Mouse (Mus musculus) hindbrain, embryonic 11.5 days (tissue): ENCODE measurements at regions not wholly inside any gene's neighbourhood (a gene's known extent, or its start where the extent isn't known, plus 50 kb on each side); places are given as distances from the start of the nearest gene placed in this dataset.

Experiments
- ATAC-seq: fragments of 200-750 bp; cut with Nextera tagmentation; 2 replicates; pipeline ENCODE4 v1.8.0; 2017; ENCODE audit warnings: mild to moderate bottlenecking, moderate TSS enrichment, moderate library complexity; ENCODE audit not compliant: low FRiP score
- DNase-seq: peaks from one replicate; pipeline ENCODE4 v3.0.0-alpha.2; 2015; ENCODE audit warnings: low spot score
- H3K27ac ChIP-seq: fragments of 300-500 bp; sonication (generic); 2 replicates; pipeline ENCODE4 v1.5.1; 2014; ENCODE audit warnings: mild to moderate bottlenecking, low read depth, low read length
- H3K27me3 ChIP-seq: fragments of 300-500 bp; sonication (generic); 2 replicates; pipeline ENCODE4 v1.6.1; 2014; ENCODE audit warnings: mild to moderate bottlenecking, low read length, moderate library complexity, mixed read lengths; ENCODE audit not compliant: control insufficient read depth, insufficient read depth
- H3K36me3 ChIP-seq: fragments of 300-500 bp; sonication (generic); 2 replicates; pipeline ENCODE4 v1.6.1; 2014; ENCODE audit warnings: mild to moderate bottlenecking, low read length, moderate library complexity, mixed read lengths; ENCODE audit not compliant: control insufficient read depth, insufficient read depth
- H3K4me1 ChIP-seq: fragments of 300-500 bp; sonication (generic); replicated peaks from 2 replicates; pipeline ENCODE4 v1.6.1; 2014; ENCODE audit warnings: low read length, mixed read lengths; ENCODE audit not compliant: control insufficient read depth, insufficient read depth
- H3K4me2 ChIP-seq: fragments of 300-500 bp; sonication (generic); replicated peaks from 2 replicates; pipeline ENCODE4 v1.6.1; 2014; ENCODE audit warnings: mild to moderate bottlenecking, low read depth, low read length
- H3K4me3 ChIP-seq: fragments of 300-500 bp; sonication (generic); 2 replicates; pipeline ENCODE4 v1.5.1; 2014; ENCODE audit warnings: low read depth, low read length
- H3K9ac ChIP-seq: fragments of 300-500 bp; sonication (generic); 2 replicates; pipeline ENCODE4 v1.6.1; 2014; ENCODE audit warnings: low read depth, low read length
- H3K9me3 ChIP-seq: fragments of 300-500 bp; sonication (generic); 2 replicates; pipeline ENCODE4 v1.6.1; 2016; ENCODE audit warnings: low read length; ENCODE audit not compliant: control insufficient read depth
- WGBS: fragments of 180-500 bp; shearing (Covaris S2); extraction: QIAGEN DNeasy Blood & Tissue Kit; methylation state at CpG from one replicate; pipeline ENCODE4 v1.1.7; 2014; 5-methylcytosine and 5-hydroxymethylcytosine counted together

GRCm38 (mm10) chr1:75997222-75997621 is 451.2 kb downstream of the Slc4a3 start:
- H3K4me3 ChIP-seq: no peak overlapping the region
- DNase-seq (no peak), ATAC-seq (no peak)
- no peak overlapping the region for H3K27ac ChIP-seq
- no peaks in the 10 kb centered on the region for H3K4me1 ChIP-seq
- H3K36me3 ChIP-seq: no peaks in the 10 kb centered on the region
- WGBS: 79% methylated on average over 3 of the region's 3 CpGs
- H3K9ac ChIP-seq: no peak overlapping the region
- H3K27me3 ChIP-seq: no peaks in the 10 kb centered on the region
- H3K4me2 ChIP-seq: no peak overlapping the region
- no peaks in the 10 kb centered on the region for H3K9me3 ChIP-seq

- no peak overlapping the region for H3K4me3 ChIP-seq
- H3K9me3 ChIP-seq: no peaks in the 10 kb centered on the region
- WGBS: 86% methylated on average over 9 of the region's 9 CpGs
- DNase-seq (no peak), ATAC-seq (no peak)
- no peaks in the 10 kb centered on the region for H3K27me3 ChIP-seq
- H3K4me2 ChIP-seq: no peak overlapping the region
- H3K4me1 ChIP-seq: no peaks in the 10 kb centered on the region
- no peak overlapping the region for H3K9ac ChIP-seq
- H3K27ac ChIP-seq: no peak overlapping the region
- no peaks in the 10 kb centered on the region for H3K36me3 ChIP-seq
Observed at GRCm38 (mm10) chr1:76001124-76001523, 455.1 kb downstream of the Slc4a3 start.

- Histone ChIP-seq H3K27ac (no peak overlapping the region), H3K4me2 (no peak overlapping the region), H3K36me3 (no peaks in the 10 kb centered on the region), H3K27me3 (no peaks in the 10 kb centered on the region), H3K4me1 (no peaks in the 10 kb centered on the region), H3K9ac (no peak overlapping the region), H3K4me3 (no peak overlapping the region), H3K9me3 (no peaks in the 10 kb centered on the region)
- 17% methylated on average over 3 of the region's 3 CpGs for WGBS
- DNase-seq (peak; percentile 38), ATAC-seq (no peak)
Observed at GRCm38 (mm10) chr1:76009601-76010000, 463.5 kb downstream of the Slc4a3 start.

GRCm38 (mm10) chr1:76010212-76010800 is 464.2 kb downstream of the Slc4a3 start:
- H3K4me3 ChIP-seq: no peak overlapping the region
- H3K9ac ChIP-seq: no peak overlapping the region
- ATAC-seq (no peak), DNase-seq (no peak)
- WGBS: 79% methylated on average over 4 of the region's 4 CpGs
- H3K36me3 ChIP-seq: no peaks in the 10 kb centered on the region
- no peak overlapping the region for H3K27ac ChIP-seq
- H3K9me3 ChIP-seq: no peaks in the 10 kb centered on the region
- no peak overlapping the region for H3K4me2 ChIP-seq
- H3K4me1 ChIP-seq: no peaks in the 10 kb centered on the region
- H3K27me3 ChIP-seq: no peaks in the 10 kb centered on the region

- Histone ChIP-seq H3K27me3 (no peaks in the 10 kb centered on the region), H3K4me2 (no peak overlapping the region), H3K4me1 (no peaks in the 10 kb centered on the region), H3K27ac (no peak overlapping the region), H3K9me3 (no peaks in the 10 kb centered on the region), H3K9ac (no peak overlapping the region), H3K4me3 (no peak overlapping the region), H3K36me3 (no peaks in the 10 kb centered on the region)
- ATAC-seq: no peak
- no peak for DNase-seq
- 89% methylated on average over 6 of the region's 6 CpGs for WGBS
Observed at GRCm38 (mm10) chr1:76018588-76018987, 472.5 kb downstream of the Slc4a3 start.

- no peak overlapping the region for H3K4me3 ChIP-seq
- no peaks in the 10 kb centered on the region for H3K27me3 ChIP-seq
- H3K27ac ChIP-seq: no peak overlapping the region
- DNase-seq (no peak), ATAC-seq (no peak)
- WGBS: 77% methylated on average over 11 of the region's 11 CpGs
- H3K4me1 ChIP-seq: no peaks in the 10 kb centered on the region
- H3K36me3 ChIP-seq: no peaks in the 10 kb centered on the region
- H3K4me2 ChIP-seq: no peak overlapping the region
- no peaks in the 10 kb centered on the region for H3K9me3 ChIP-seq
- no peak overlapping the region for H3K9ac ChIP-seq
Observed at GRCm38 (mm10) chr1:76019071-76019470, 473.0 kb downstream of the Slc4a3 start.

- no peak overlapping the region for H3K4me3 ChIP-seq
- no peak overlapping the region for H3K4me2 ChIP-seq
- no peaks in the 10 kb centered on the region for H3K36me3 ChIP-seq
- no peak overlapping the region for H3K27ac ChIP-seq
- H3K27me3 ChIP-seq: no peaks in the 10 kb centered on the region
- H3K4me1 ChIP-seq: 0 out of 2 replicates have a peak, but pooled peaks cover 3% of the 10 kb centered on the region
- H3K9me3 ChIP-seq: no peaks in the 10 kb centered on the region
- H3K9ac ChIP-seq: no peak overlapping the region
- WGBS: 60% methylated on average over 3 of the region's 3 CpGs
- DNase-seq: no peak
- no peak for ATAC-seq
Observed at GRCm38 (mm10) chr1:76024650-76025049, 478.6 kb downstream of the Slc4a3 start.

GRCm38 (mm10) chr1:76025389-76025788 is 479.3 kb downstream of the Slc4a3 start:
- H3K9me3 ChIP-seq: no peaks in the 10 kb centered on the region
- no peak overlapping the region for H3K4me3 ChIP-seq
- WGBS: 64% methylated on average over 4 of the region's 4 CpGs
- H3K4me1 ChIP-seq: 0 out of 2 replicates have a peak, but pooled peaks cover 3% of the 10 kb centered on the region
- no peak overlapping the region for H3K9ac ChIP-seq
- H3K4me2 ChIP-seq: no peak overlapping the region
- ATAC-seq: no peak
- DNase-seq: no peak
- H3K27me3 ChIP-seq: no peaks in the 10 kb centered on the region
- H3K36me3 ChIP-seq: no peaks in the 10 kb centered on the region
- no peak overlapping the region for H3K27ac ChIP-seq

GRCm38 (mm10) chr1:76029059-76029458 is 483.0 kb downstream of the Slc4a3 start:
- DNase-seq (peak; percentile 47), ATAC-seq (peak; percentile 60; the same call in 1 of the 2 replicates)
- Histone ChIP-seq H3K9ac (no peak overlapping the region), H3K27ac (no peak overlapping the region), H3K36me3 (no peaks in the 10 kb centered on the region), H3K4me2 (no peak overlapping the region), H3K4me1 (0 out of 2 replicates have a peak, but pooled peaks cover 3% of the 10 kb centered on the region), H3K4me3 (no peak overlapping the region), H3K27me3 (no peaks in the 10 kb centered on the region), H3K9me3 (no peaks in the 10 kb centered on the region)
- 43% methylated on average over 1 of the region's 1 CpGs for WGBS
